Mouse (Mus musculus) thymus, postnatal 14 days (tissue): ENCODE measurements around the gene Ube2v1.

Experiments used
- DNase-seq: peaks from one replicate; pipeline ENCODE4 v3.0.0; 2021

Gene Ube2v1

GRCm38 (mm10) chr2:167631591-167632448 lies at the start of gene Ube2v1:
Ube2v1 (minus strand) TSS chr2:167632095.
- peak; percentile 100 for DNase-seq

- peak; percentile 80 for DNase-seq
These were observed 48.8 kb upstream of the Ube2v1 start for GRCm38 (mm10) chr2:167680657-167681056.

- peak; percentile 93 for DNase-seq
These were observed 48.1 kb upstream of the Ube2v1 start for GRCm38 (mm10) chr2:167679902-167680430.

GRCm38 (mm10) chr2:167678600-167678999 lies 46.7 kb upstream of the Ube2v1 start:
- DNase-seq = peak; percentile 48

- peak; percentile 60 for DNase-seq
These were observed 43.4 kb upstream of the Ube2v1 start for GRCm38 (mm10) chr2:167675120-167675909.

- DNase-seq = peak; percentile 49
These were observed 40.4 kb upstream of the Ube2v1 start for GRCm38 (mm10) chr2:167672212-167672685.

- DNase-seq = no peak
These were observed 39.3 kb upstream of the Ube2v1 start for GRCm38 (mm10) chr2:167671101-167671633.

GRCm38 (mm10) chr2:167669398-167669797 lies 37.5 kb upstream of the Ube2v1 start:
- DNase-seq = no peak

GRCm38 (mm10) chr2:167668426-167668825 lies 36.5 kb upstream of the Ube2v1 start:
- no peak for DNase-seq

GRCm38 (mm10) chr2:167665972-167666713 lies 34.2 kb upstream of the Ube2v1 start:
- DNase-seq = no peak

GRCm38 (mm10) chr2:167662713-167663112 lies 30.8 kb upstream of the Ube2v1 start:
- DNase-seq = no peak

- peak; percentile 97 for DNase-seq
These were observed 29.6 kb upstream of the Ube2v1 start, which contains the start of gene Gm20431 for GRCm38 (mm10) chr2:167661270-167662203. Gm20431 (minus strand) TSS chr2:167661496.

- DNase-seq = peak; percentile 34
These were observed 28.7 kb upstream of the Ube2v1 start for GRCm38 (mm10) chr2:167660611-167660971.

GRCm38 (mm10) chr2:167659847-167660610 lies 28.1 kb upstream of the Ube2v1 start:
- peak; percentile 36 for DNase-seq

GRCm38 (mm10) chr2:167659177-167659846 lies 27.4 kb upstream of the Ube2v1 start:
- DNase-seq = no peak

- DNase-seq = no peak
These were observed 26.8 kb upstream of the Ube2v1 start for GRCm38 (mm10) chr2:167658712-167659111.

GRCm38 (mm10) chr2:167657973-167658372 lies 26.1 kb upstream of the Ube2v1 start:
- no peak for DNase-seq

- peak; percentile 93 for DNase-seq
These were observed 25.0 kb upstream of the Ube2v1 start for GRCm38 (mm10) chr2:167656629-167657478.
